Mouse (Mus musculus) left cerebral cortex, adult 9 months (tissue): ENCODE data around the gene Snca.
"Not testable (repeated sequence)": the region's sequence is repeated elsewhere in the genome, so short reads cannot be mapped to it uniquely, and the experiment has no call there.

Experiments used
- DNase-seq, 2 experiments: peaks; one replicate each; pipeline ENCODE4 v3.0.0; 2022; ENCODE audit warnings: low spot score in 2 of 2

The Snca gene

DNA sequence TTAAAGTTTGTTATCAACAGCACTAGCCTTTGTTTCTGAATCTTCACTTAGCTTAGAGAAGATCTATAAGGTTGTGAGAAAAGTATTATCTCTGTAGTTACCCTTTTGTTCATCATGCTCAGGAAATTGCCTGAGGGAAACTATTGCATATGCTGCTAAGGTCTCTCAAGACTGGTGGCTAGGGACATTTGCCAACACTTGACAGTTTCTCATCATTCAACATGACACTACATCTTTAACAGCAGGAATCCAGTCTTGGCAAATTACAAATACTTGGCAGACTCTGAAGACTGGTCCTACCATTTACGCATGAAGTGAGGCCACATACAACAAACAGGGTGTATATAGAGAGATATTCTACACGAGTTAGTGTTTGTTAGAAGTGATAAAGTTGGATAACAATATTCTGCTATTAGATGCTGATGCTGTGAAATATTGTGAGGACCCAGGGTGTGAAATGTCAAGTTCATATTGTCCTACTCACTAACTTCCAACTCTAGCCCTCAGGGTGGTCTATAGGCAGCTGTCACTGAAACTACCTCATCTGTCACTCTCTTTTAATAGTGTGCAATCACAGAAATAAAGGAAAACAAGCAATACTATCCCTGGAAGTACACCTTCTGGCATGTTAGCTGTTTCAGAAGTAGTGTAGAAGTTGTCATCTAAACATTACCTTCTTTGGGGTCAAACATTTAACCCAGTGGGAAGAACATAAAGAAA, 105.4 kb downstream of the Snca start:
- no peak for DNase-seq

DNA sequence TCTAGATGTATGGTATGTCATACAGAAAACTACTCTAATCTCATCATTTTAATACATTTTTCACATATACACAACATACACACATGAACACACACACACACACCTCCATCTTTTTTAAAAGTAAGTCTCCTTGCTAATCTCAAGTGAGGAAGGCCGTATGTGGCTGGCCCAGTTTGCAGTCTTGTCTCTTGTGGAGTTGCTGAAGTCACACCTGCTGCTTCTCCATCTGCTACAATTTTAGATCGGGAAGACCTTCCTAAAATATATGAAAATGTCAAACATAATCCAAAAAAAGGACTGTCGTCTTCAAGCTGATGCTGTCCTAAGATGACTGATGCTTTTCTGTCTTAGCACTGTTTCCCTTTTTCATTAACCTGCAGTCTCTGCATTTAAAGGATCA, 112.1 kb downstream of the Snca start:
- DNase-seq, result peak; percentile 32 to 53

DNA sequence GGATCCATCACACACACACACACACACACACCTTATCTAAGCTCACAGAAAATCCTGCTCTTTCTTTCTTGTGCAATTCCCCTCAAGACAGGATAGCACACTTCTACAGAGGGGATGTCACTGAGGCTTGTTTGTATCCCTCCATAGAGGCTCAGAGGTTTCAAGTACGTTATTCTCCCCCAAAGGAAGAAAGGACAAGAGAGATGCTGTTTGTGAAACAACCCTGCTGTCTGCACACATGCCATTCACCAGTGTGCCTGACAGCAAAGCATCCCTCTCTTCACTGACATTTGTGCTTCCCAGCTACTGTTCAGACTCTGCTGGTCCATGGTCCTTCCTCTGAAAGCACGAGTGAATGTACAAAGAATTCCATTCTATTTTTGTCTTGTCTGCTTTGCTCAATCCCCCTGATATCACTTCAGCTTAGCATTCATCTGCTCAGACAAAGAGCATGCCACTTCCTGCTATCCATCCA, 119.6 kb downstream of the Snca start:
- no peak for DNase-seq

DNA sequence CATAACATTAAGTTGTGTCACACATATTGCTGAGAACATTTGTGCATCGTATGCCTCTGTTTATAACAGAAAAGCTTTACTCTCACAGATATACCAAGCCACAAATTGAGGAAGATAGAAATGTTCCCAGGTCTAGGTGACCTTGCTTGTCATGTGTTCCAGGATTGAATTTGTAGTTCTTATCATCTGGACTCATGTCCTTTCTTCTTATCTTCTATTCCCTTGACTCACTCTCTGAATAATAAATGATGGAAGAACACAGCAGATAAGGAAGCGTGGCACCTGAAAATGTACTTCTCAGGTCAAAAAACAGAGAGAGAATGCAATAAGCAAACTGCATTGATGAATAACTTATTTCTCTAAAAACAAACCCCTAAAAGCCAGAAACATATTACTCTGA, 131.6 kb downstream of the Snca start:
- DNase-seq, result no peak

DNA sequence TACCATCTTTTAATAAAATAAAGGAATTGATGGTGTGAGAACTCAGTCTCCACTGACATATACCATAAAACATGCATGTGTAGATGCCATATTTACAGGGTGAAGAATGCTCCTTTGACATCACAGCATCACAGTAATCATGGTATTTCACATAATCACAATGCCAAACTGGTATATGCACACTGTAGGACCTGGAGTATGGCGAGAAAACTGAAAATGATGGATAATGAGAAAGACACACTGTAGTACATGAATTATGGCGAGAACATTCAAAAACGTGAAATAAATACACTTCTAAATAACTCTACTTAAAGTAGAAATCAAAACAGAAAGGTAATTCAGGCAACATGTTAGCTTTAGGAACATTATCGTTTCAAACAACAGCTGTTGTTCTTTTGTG, 142.6 kb downstream of the Snca start:
- not testable (repeated sequence) for DNase-seq

DNA sequence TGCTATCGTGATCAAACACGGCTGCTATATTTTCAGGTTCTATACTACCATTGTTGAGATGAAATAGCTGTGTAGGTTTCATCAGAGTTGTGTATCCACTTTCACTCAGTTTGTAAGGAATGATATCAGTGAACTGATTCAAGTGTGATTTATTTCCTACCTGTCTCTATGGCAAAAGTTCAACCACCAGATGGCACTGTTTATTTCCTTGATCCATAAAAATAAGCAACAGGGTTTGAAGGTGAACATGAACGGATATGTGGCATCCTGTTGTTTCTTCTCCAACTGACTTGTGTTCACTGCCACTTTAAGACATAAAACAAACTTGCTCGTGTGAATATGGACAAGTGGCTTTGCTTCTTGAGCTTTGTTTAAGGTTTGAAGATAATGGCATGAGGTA, 147.4 kb downstream of the Snca start:
- peak in 1 of 2 experiments; percentile 41 for DNase-seq
